Mouse (Mus musculus) thymus, postnatal 10 days (tissue): ENCODE data around the gene Bcas3.

ENCODE experiments used
- DNase-seq, 2 experiments: peaks; one replicate each; pipeline ENCODE4 v3.0.0; 2021; ENCODE audit warnings: low spot score in 2 of 2

Gene Bcas3

DNA sequence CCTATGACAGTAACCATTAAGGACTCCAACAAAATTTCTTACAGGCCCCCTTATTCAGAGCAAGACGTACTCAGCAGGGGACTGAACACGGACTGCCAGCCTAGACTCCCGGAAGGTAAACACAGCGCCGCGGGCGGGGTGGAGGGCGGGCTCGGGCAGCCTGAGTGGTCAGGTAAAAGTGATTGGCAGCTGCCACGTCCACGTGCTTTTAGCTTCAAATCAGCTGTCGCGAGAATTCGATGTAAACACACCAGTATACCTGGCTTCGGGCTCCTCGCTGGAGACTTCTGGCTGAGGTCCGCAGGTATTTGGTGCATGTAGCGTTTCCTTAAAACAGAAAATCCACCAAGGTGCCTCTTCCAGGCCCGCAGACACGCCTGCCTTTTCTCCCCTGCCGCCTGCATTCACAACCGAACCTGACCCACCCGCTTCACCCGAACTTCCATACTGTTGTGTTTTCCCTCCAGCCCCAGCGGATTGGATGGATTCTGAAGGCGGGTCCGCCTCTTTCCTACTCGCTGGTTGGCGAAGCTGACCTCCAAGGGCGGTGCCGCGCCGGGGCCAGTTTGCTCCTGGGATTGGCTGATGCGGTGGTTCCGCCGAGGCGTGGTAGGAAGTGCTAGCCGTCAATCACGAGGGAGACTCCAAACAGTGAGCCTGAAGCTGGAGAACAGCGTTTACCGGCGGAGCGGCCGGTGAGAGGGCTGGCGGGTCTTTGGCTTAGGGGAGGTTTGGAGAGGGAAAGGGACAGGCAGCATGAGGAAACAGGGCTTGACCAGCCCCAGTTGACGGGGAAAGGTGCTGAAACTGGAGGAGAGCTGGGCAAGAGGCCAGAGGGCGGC lies at the start of gene Bcas3:
Bcas3 (plus strand) TSS at position 629 of the 842 bp plus-strand sequence.
- peak; percentile 96 to 98 for DNase-seq

DNA sequence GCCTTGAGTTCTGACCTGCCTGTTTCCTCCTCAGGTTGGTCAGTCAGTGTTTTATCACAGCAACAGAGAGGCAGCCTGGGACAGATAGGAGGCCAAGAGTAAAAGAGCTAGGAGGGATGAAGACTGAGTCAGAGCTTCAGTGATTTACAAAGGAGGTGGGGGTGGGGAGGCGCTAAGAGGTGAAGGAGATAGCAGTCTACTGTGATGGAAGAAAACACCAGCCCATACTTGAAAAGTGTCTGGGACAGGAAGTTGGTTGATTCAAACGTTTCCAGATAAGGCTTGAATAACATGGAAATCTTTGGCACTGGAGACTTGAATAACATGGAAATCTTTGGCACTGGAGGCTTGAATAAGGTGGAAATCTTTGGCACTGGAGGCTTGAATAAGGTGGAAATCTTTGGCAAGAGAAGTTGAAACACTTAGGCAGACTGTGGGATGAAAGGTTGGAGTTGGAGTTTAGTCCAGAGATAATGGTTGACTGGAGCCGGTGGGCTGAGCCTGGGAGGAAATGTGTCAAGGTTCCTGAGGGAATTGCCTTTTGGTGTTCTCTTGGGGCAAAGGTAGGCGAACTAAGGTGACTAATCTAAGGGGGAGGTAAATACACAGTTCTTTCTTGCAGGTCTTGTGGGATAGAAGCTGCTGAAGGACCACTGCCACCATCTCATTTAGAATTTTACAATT lies 46.2 kb upstream of the Bcas3 start:
- DNase-seq, result no peak

DNA sequence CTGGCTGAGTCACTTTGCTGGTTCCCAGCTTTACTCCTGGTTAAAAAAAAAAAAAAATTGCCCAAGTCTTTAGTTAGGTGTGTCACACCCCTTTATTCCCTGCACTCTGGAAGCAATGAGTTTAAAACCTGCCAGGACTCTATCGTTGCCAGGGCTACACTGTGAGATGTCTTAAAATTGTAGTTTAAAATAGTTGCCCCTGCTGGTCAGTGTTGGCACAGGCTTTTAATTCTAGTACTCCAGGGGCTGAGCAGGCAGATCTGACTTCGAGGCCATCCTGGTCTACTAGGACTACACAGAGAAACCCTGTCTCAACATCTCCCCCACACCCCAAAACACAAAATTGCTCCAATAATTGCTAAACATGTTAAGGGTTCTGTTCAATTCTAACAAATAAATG lies 44.2 kb upstream of the Bcas3 start:
- DNase-seq, result no peak

DNA sequence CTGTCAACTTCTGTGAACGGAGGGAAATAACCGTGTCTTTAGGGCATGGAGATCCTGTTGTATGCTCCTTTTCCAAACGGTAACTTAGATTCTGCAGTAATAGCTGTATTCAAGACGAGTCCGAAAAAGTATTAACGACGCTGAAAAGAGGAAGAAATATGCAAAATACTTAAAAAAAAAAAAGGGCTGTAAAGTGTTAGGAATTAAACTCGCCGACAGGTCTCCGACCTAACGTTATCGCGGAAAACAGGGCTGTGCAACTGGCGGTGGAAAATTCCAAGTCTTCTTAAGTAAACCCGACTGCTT lies 42.6 kb upstream of the Bcas3 start:
- no peak for DNase-seq

DNA sequence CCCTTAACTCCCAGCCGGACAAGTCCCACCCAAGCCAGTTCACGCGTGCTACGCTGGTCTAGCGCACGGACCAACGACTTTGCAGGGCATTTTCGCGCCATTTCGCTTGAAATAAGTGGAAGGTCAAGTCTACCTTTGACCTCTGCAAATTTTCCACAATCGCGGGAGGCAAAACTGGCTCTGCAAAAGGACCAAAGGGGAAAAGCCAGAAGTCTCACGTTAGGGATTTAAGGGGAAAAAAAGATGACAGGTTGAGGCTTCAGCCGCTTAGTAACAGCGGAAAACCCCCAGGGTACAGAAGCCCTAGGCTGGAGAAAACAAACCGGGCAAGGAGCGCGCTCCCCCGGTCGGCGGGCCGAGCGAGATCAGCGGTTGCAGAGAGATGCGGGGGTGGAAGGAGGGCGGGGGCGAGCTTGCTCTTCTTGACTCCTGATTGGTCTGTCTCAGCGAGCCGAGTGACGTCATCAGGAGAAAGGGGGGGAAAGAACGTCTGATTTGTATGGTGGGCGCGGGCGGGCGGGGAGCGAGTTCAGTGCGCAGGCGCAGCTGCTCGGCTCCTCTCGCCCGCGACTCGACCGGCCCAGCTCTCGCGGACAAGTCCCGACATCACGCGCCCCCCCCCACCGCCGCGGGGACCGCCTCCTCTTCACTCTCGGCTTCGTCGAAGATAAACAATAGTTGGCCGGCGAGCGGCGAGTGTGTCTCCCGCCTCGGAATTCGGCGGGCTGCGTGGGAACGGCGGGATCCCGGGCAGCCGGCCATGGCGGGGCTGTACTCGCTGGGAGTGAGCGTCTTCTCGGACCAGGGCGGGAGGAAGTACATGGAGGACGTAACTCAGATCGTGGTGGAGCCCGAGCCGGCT lies 42.0 kb upstream of the Bcas3 start, which contains the start of gene Ppm1d:
Ppm1d (plus strand) TSS at position 532 of the 862 bp plus-strand sequence.
- peak; percentile 95 to 99 for DNase-seq

DNA sequence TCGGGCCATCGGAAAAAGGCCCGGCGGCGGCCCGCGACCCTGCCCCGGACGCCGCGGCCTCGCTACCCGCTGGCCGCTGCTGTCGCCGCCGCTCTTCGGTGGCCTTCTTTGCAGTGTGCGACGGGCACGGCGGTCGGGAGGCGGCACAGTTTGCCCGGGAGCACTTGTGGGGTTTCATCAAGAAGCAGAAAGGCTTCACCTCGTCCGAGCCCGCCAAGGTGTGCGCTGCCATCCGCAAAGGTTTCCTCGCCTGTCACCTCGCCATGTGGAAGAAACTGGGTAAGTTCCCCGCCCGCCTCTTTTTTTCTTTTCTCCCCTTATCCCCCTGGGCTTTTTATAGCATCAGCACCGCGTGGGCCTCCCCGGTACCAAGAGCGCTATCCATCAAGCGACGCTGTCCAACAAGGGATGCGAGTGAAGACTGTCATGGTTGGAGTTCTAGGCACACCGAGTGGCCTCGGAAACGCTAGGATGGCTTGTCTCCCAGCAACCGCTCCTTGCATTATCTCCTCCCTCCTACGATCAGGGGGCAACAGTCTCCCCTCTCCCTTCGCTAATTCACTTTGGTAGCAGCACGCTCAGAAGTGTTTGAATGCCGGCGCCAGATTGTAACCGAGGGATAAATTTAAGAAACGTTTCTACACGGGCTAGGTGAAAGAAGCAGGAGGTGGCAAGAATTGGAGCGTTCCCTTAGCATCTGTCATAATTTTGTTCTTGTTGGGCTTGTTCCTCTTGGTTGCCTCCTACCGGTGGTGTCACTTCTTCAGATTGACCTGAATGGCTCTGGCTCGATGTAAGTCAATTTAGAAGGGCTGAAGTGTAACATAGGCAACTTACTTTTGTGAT lies 41.1 kb upstream of the Bcas3 start:
- peak; percentile 33 to 59 for DNase-seq

DNA sequence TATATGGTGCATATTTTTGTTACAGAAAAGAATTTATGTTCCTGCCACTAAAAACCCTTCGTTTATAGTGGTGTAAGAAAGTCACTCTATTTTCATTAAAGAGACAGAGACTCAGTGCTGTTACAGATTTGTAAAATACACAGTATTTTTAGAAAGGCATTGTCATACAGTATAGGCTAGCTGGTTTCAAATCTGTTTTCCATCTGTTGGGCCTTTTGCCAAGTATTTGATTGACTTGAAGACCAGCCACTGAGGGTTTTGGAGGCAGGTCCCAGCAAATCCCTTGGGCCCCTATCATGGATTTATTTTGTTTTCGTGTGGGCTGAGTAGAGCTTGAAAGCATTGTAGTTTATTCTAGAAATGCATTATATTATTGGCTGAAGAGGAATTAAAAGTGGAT lies 40.1 kb upstream of the Bcas3 start:
- DNase-seq, result no peak

DNA sequence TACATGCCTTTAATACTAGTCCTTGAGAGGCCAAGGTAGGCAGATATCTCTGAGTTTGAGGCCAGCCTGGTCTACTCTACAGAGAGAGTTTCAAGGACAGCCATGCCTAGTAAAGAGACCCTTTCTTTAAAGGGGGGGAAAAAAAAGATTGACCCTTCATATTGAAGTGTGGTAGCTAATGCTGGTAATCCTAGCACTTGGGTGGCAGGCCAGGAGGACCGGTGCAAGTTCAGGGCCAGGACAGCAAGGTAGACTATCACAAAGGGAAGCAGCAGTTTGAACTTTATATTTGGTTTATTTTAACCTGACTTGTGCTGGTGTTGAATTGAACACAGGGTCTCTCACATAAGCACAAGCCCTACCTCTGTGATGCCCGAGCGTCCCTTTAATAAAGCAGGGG lies 39.6 kb upstream of the Bcas3 start:
- DNase-seq, result no peak

DNA sequence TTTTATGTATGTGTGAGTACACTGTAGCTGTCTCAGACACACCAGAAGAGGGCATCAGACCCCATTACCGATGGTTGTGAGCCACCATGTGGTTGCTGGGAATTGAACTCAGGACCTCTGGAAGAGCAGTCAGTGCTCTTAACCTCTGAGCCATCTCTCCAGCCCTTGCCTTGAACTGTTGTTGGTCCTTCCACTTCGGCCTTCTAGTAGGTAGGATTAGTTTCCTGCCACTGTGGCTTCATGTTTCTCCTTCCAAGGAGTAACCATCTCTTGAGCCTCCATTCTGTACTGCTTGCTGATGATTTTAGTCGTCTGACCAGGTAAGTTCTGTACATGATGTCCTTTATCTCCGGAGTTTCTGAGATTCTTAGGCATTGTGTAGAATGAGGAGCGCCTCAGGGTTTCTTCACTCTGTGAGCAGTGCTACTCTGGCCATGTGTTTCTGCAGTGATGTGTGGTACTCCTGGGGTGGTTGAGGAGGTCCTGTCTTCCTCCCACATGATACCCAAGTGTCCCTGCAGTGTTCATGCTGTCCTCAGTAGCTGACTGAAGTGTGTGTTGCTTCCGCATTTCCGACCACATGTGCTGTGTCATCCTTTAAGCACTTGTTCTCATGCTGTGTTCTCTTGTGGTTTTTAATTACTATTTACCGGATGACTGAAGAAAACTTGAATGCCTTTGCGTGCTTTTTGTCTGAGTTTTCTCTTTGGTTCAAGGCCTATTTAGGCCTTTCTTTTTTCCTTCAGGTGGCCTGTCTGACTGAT lies 29.2 kb upstream of the Bcas3 start:
- DNase-seq, result no peak

DNA sequence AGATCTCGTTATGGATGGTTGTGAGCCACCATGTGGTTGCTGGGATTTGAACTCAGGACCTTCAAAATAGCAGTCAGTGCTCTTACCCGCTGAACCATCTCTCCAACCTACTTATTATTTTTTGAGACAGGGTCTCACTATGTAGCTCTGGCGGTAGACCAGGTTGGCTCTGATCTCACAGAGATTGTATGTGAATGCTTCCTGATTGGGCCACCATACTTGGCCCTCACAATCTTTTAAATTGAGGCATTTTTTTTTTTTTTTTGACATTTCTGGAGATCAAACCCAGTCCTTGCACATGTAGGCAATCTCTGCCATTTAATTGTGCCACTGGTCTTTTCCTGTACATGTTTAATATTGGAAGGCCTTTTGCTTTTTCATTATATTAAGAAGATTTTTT lies 24.2 kb upstream of the Bcas3 start:
- DNase-seq, result no peak

DNA sequence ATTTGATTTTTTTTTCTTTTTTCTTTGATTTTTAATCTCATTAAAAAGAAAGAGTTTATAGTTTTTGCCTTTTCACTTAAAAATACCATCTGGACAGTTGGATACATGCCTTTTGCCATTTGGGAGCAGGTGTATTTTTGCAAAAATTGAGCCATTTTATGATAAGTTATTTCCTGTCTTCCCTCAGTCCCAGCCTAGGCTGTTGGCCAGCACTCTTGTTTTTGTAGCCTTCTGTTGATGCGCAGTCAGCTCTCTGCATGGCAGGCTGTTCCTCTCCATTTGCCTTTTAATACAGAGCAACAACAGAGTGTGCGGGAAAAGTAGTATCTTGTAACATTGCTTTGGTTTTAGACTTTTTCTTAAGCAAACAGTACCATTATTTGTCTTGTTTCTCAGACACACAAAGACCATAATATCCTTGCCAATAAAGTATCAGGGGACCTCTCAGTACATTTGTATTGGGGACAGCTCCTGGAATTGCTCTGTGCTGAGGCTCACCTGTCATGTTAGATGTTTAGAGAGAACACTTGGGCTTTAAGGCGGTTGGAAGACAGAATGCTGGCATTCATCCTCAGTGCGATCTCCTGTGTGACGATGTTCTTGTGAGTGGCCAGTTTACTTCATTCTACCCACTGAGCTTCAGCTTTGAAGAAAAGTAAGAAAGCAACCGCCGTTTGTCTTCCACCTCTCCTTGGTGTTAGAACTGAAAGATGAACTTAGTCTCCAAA lies 23.6 kb upstream of the Bcas3 start:
- DNase-seq, result no peak

DNA sequence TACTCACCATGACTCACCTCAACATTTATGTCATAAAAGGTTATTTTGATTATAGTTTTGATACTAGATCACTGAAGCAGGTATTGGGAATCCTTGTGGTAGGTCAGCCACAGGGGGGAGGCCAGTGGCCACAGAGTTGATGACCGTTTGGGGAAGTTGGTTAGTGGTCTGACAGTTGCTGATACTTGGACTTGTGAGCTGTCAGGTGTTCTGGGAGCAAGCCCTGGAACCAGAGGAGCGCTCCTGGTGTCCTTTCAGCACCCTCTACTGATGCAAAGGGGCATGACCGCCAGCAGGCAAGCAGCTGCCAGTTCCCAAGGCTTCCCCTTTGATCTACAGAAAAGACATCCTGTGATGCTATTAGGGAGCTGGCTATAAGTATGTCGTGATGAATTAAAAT lies 18.2 kb upstream of the Bcas3 start:
- DNase-seq, result peak; percentile 23 to 52

DNA sequence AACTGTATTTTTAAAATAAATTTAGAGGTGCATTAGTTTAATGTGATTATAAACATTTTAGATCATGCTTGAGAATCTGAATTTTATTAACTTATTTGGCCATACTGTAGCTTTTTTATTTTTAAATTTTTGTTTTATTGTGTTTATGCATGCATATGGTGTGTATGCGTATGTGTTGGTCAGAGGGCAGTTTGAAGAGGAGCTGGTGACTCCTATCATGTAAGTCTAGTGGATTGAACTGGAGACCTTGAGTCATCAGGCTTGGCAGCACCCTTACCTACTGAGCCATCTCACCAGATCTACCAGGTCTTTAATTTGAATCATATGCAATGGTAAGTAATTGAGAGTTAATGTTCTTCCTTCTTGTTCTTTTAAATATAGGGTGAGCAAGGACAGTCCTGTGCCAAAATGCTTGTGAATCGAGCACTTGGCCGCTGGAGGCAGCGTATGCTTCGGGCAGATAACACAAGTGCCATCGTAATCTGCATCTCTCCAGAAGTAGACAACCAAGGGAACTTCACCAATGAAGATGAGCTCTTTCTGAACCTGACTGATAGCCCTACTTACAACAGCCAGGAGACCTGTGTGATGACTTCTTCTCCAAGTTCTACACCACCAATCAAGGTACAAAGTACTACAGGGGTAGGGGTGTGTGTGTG lies 13.7 kb upstream of the Bcas3 start:
- no peak for DNase-seq

DNA sequence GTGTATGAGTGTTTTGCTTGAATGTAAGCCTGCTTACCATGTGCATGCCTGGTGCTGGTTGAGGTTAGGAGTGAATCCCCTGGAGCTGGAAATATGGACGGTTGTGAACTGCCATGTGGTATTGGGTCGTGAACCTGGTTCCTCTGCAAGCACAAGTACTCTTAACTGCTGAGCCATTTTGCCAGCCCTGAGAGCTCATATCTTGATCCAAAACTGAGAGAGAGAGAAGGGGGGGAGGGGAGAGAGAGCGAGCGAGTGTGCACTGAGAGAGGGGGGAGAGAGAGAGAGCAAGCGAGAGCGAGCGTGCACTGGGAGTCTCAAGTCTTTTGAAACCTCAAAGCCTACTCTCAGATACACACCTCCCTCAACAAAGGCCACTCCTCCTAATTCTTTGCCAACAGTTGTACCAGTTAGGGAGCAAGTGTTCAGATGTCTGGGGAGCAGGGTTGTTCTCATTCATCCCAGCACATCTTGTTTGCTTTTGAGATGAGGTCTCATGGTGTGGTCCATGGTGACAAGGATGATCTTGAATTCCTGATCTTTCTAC lies 12.8 kb upstream of the Bcas3 start:
- no peak for DNase-seq

DNA sequence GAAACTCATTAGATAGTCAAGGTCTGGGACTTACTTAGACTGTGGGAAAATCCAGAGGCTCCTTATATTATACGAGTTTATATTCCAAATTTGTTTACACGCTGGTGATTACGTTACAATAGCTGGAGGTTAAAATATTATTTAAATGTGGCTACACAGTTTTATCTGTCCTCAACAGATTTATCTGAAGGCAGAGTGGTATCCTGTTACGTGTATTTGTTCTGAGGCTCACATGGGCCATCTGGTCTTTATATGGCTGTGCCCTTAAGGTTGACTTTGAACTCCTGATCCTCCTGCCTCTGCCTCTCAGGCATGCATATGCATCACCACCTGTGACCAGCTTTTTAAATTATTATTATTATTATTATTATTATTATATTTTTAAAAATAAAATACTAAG lies 852 bp downstream of the Bcas3 start:
- no peak for DNase-seq

DNA sequence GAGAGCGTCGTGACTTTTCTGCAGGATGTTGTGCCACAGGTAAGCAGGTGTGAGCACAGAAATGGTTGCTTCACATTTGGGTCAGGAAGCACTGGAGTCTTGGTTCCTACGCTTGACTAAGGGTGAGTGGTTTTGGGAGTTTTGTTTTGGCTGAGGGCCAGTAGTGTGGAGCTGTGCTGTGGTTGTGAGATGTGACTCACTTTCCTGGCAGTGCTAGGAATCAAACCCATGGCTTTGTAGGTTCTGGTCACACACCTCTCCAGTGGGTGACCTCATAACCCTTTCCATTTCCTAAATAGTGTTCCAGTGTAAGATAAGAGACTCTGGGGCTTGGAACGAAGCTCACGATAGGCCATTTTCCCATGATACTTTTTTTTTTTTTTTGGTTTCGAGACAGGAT lies 6.7 kb downstream of the Bcas3 start:
- DNase-seq, result no peak

DNA sequence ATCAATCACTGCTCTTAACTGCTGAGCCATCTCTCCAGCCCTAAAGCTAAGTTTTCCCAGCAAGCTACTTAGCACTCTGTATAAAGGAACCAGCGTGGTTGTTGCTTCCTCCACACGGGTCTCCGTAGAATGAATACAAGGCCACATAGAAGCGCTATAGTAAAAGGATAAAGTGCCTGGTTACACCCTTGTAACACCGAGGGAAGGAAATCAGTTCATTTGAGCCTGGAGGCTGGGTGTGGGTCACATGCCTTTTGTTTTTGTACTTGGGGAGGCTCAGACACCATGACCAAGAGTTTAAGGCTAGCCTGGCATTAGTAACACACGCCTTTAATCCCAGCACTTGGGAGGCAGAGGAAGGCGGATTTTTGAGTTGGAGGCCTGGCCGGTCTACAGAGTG lies 8.7 kb downstream of the Bcas3 start:
- DNase-seq, result no peak

DNA sequence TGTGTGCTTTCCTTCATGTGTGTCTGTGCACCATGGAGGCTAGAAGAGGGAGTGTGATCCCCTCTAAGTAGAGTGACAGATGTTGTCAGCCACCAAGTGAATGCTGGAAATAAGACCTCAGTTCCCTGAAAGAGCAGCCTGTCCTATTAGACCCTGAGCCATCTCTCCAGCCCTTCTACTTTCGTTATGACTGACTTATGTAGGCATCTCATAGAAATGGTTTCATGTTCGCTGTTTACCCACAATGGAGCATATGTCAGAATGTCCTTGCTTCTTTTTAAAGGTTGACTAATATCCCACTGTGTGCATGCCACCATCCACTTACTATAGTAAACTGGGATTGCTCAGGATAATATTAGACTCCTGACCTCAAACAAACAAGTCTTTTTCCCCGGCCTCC lies 13.2 kb downstream of the Bcas3 start:
- no peak for DNase-seq

DNA sequence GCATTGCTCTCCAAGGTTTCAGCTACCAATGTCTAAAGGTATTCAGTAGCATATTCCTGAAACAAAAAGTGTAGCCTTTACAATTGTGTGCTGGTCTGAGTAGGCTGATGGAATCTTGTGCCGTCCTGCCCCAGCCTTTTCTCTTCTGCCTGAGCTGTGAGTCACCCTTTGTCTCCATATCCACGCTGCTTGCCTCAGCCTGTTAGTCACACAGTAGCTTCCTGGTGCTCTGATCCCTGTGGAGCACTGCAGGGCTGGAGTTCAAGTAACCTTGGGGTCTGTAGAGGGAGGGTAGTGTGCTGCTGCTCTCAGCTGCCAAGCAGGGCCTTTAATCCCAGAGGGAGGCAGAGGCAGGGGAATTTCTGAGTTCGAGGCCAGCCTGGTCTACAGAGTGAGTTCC lies 14.9 kb downstream of the Bcas3 start:
- DNase-seq, result no peak
